Mouse (Mus musculus) left cerebral cortex, adult 11 months (tissue): ENCODE results near the gene Fam83g.
"Not testable (repeated sequence)": the region's sequence is repeated elsewhere in the genome, so short reads cannot be mapped to it uniquely, and the experiment has no call there.

ENCODE experiments used
- DNase-seq: peaks from one replicate; pipeline ENCODE4 v3.0.0; 2022; ENCODE audit warnings: low spot score

The Fam83g gene

GRCm38 (mm10) chr11:61683907-61684731, at the start of gene Fam83g:
TSS of gene Fam83g (plus strand) at chr11:61684091.
- DNase-seq: no peak

- DNase-seq: not testable (repeated sequence)
Observed at GRCm38 (mm10) chr11:61636309-61636708, 47.6 kb upstream of the Fam83g start.

- DNase-seq: no peak
Observed at GRCm38 (mm10) chr11:61637413-61637812, 46.5 kb upstream of the Fam83g start.

GRCm38 (mm10) chr11:61637856-61638255, 46.0 kb upstream of the Fam83g start:
- no peak for DNase-seq

- DNase-seq: no peak
Observed at GRCm38 (mm10) chr11:61638764-61639536, 44.9 kb upstream of the Fam83g start.

GRCm38 (mm10) chr11:61639601-61640177, 44.2 kb upstream of the Fam83g start:
- no peak for DNase-seq

GRCm38 (mm10) chr11:61640585-61640984, 43.3 kb upstream of the Fam83g start:
- DNase-seq: not testable (repeated sequence)

- no peak for DNase-seq
Observed at GRCm38 (mm10) chr11:61642106-61642505, 41.8 kb upstream of the Fam83g start.

GRCm38 (mm10) chr11:61643184-61643961, 40.5 kb upstream of the Fam83g start:
- no peak for DNase-seq

GRCm38 (mm10) chr11:61644576-61645326, 39.1 kb upstream of the Fam83g start:
- peak; percentile 49 for DNase-seq

- no peak for DNase-seq
Observed at GRCm38 (mm10) chr11:61645357-61645857, 38.5 kb upstream of the Fam83g start.

GRCm38 (mm10) chr11:61646499-61647039, 37.3 kb upstream of the Fam83g start:
- DNase-seq: no peak

GRCm38 (mm10) chr11:61647110-61647910, 36.6 kb upstream of the Fam83g start:
- no peak for DNase-seq

- no peak for DNase-seq
Observed at GRCm38 (mm10) chr11:61647956-61648748, 35.7 kb upstream of the Fam83g start.

- DNase-seq: peak; percentile 17
Observed at GRCm38 (mm10) chr11:61648749-61649115, 35.2 kb upstream of the Fam83g start.

GRCm38 (mm10) chr11:61649163-61649580, 34.7 kb upstream of the Fam83g start:
- no peak for DNase-seq

- DNase-seq: no peak
Observed at GRCm38 (mm10) chr11:61649626-61650025, 34.3 kb upstream of the Fam83g start.

- no peak for DNase-seq
Observed at GRCm38 (mm10) chr11:61650470-61651265, 33.2 kb upstream of the Fam83g start.
